Mouse (Mus musculus) thymus, adult 2 months (tissue): ENCODE data around the gene Dnah12. TPM values are rescaled to one million over a fixed set of nuclear protein-coding genes. Genes with fewer than 3 reads are reported as not detected.

Experiments used
- DNase-seq: peaks from one replicate; pipeline ENCODE4 v3.0.0; 2021
- H3K27ac ChIP-seq: fragments of 200-500 bp; 2 replicates; pipeline ENCODE4 v1.5.1; 2012; ENCODE audit warnings: low read length, control low read depth; ENCODE audit not compliant: control insufficient read depth, insufficient read depth
- H3K27me3 ChIP-seq: fragments of 200-500 bp; 2 replicates; pipeline ENCODE4 v1.6.1; 2012; ENCODE audit warnings: mild to moderate bottlenecking, low read length, moderate library complexity, mixed read lengths; ENCODE audit not compliant: control insufficient read depth, insufficient read depth
- H3K36me3 ChIP-seq: fragments of 200-500 bp; 2 replicates; pipeline ENCODE4 v1.6.1; 2012; ENCODE audit warnings: mild to moderate bottlenecking, low read length, moderate library complexity; ENCODE audit not compliant: control insufficient read depth, insufficient read depth
- H3K4me1 ChIP-seq: fragments of 200-500 bp; replicated peaks from 2 replicates; pipeline ENCODE4 v1.6.1; 2012; ENCODE audit warnings: low read length; ENCODE audit not compliant: control insufficient read depth, insufficient read depth
- H3K4me3 ChIP-seq: fragments of 200-500 bp; 2 replicates; pipeline ENCODE4 v1.5.1; 2012; ENCODE audit warnings: mild to moderate bottlenecking, low read length, control low read depth, moderate library complexity; ENCODE audit not compliant: control insufficient read depth, insufficient read depth
- CTCF ChIP-seq: fragments of 200-500 bp; IDR thresholded peaks from 2 replicates; pipeline ENCODE4 v1.5.1; 2012; ENCODE audit warnings: mild to moderate bottlenecking, control low read depth, low read length, moderate library complexity, borderline replicate concordance; ENCODE audit not compliant: control insufficient read depth, poor library complexity, insufficient read depth; ENCODE audit errors: extremely low read depth
- POLR2A ChIP-seq: fragments of 200-500 bp; IDR thresholded peaks from 2 replicates; pipeline ENCODE4 v1.6.1; 2012; ENCODE audit warnings: mild to moderate bottlenecking, low read length, control low read depth, moderate library complexity; ENCODE audit not compliant: control insufficient read depth, poor library complexity, insufficient read depth; ENCODE audit errors: extremely low read depth
- WGBS: fragments of 180-500 bp; shearing (Covaris S2); methylation state at CpG from one replicate; pipeline ENCODE4 v1.1.7; 2018; 5-methylcytosine and 5-hydroxymethylcytosine counted together
- polyA plus RNA-seq: library from polyadenylated mRNA; depleted of rRNA; stranded (reverse); fragments of >200 nt; gene quantifications from 2 replicates; pipeline ENCODE4 v1.2.3, GENCODE M21; 2012; rRNA removed

Gene Dnah12
- polyA plus RNA-seq = 0.01 and 0.03 TPM in 2 replicates

DNA sequence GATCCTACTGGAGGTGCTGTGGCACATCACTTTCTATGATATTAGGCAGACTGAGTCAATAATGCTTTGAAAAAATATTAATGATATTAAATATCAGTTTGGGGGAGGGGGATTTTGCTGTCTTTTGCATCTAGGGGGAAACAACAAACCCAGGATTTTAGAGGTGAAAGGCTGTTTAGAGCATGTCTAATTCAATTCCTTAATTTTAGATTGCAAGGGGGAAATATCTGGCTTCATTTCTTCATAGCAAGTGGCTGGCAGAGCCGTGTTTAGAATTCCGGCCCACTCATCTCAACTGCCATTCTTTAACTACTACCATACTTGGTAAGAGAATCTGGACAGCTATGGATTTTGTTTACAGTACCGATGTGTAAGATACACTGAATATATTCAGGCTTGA lies at the start of gene Dnah12:
TSS of gene Dnah12 (plus strand) at position 301 of the 400 bp plus-strand sequence.
- Histone ChIP-seq H3K36me3 (no peaks in the 10 kb centered on the region), H3K27me3 (no peaks in the 10 kb centered on the region), H3K4me3 (no peak within 1 kb of the TSS), H3K27ac (no peak within 1 kb of the TSS), H3K4me1 (no peaks in the 10 kb centered on the region)
- DNase-seq = no peak
- TF ChIP-seq CTCF (no peak), POLR2A (no peak)
- WGBS = 98% methylated on average over 3 of the region's 3 CpGs

DNA sequence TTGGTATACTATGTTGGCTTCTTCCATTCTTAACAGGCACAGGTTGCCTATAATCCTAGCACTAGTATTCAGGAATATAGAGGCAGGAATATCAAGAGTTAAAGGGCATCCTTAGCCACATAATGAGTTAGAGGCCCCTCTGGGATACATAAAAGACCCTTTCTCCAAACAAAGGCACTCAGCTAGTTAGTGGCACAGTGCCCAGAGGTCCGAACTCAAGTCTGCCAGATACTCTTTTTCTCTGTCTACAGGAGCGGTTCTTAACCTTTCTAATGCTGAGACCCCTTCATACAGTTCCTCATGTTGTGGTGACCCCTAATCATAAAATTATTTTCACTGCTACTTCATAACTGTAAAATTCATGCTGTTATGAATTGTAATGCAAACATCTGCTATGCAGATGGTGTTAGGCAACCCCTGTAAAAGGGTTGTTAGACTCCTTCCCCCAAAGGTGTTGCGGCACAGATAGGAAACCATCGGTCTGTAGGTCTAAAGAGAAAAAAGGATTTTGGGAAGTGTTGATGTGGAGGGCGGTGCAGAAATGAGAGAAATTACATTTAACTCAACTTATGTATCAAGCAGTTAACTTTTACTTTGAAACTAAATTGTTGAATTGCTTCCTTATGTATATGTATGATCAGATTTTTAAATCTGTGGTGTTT lies 47.0 kb upstream of the Dnah12 start:
- peaks cover 23% of the 10 kb centered on the region for H3K36me3 ChIP-seq
- TF ChIP-seq POLR2A (no peak), CTCF (no peak)
- H3K4me1 ChIP-seq = no peaks in the 10 kb centered on the region
- WGBS = 92% methylated on average over 5 of the region's 5 CpGs
- no peak for DNase-seq
- H3K27ac ChIP-seq = no peak overlapping the region
- no peak overlapping the region for H3K4me3 ChIP-seq
- H3K27me3 ChIP-seq = no peaks in the 10 kb centered on the region

DNA sequence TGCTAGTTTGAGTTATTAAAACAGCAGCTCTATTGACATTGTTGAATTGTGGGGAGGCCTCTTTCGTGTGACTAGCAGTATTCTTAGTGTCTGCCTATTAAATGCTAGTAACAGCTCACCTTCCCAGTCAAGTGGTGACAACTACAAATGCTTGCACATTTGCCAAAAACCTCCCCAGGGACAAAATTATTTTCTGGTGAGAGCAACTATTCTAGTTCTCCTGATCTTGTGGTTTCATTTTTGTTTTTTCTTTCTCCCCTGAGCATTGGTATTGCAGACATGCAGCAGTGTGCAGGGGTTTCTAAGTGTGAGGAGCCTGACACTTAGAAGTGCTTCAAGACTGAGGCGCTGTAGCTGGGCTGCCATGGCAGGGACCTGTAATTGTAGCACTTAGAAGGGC lies 45.3 kb upstream of the Dnah12 start:
- TF ChIP-seq POLR2A = no peak
- TF ChIP-seq CTCF = no peak
- no peak overlapping the region for H3K4me3 ChIP-seq
- H3K36me3 ChIP-seq = peaks cover 31% of the 10 kb centered on the region
- H3K27me3 ChIP-seq = no peaks in the 10 kb centered on the region
- no peaks in the 10 kb centered on the region for H3K4me1 ChIP-seq
- 94% methylated on average over 2 of the region's 2 CpGs for WGBS
- no peak for DNase-seq
- no peak overlapping the region for H3K27ac ChIP-seq

DNA sequence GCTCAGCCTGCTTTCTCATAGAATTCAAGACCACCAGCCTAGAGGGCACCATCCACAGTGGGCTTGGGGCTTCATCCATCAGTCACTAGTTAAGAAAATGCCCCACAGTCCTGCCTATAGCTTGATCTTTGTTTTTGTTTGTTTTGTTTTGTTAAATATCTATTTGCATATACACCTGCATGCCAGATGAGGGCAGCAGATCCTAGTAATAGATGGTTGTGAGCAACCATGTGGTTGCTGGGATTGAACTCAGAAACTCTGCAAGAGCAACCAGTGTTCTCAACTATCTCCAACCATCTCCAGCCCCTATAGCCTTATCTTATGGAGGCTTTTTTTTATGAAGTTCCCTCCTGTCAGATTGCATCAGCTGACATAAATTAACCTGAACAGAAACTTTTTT lies 41.2 kb upstream of the Dnah12 start:
- Histone ChIP-seq H3K4me1 (no peaks in the 10 kb centered on the region), H3K36me3 (peaks cover 50% of the 10 kb centered on the region), H3K27me3 (no peaks in the 10 kb centered on the region), H3K27ac (no peak overlapping the region), H3K4me3 (no peak overlapping the region)
- TF ChIP-seq POLR2A (no peak), CTCF (no peak)
- DNase-seq = peak; percentile 23

DNA sequence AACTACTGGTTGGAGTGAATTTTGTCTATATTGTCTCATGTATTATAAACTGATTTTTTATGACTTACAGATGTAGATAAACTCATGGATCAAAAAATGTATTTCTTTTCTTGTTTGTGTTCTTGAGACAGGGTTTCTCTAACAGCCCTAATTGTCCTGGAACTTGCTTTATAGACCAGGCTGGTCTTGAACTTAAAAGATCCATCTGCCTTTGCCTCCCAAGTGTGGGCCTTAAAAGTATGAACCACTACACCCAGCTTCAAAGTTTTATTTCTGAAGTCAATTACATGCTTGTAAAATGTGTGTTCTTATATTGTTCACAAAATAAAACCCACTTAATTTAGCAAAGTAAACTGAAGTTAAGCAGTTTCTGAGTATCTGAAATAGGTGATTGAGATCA lies 34.9 kb upstream of the Dnah12 start:
- no peak for DNase-seq
- Histone ChIP-seq H3K27ac (no peak overlapping the region), H3K4me1 (no peaks in the 10 kb centered on the region), H3K27me3 (no peaks in the 10 kb centered on the region), H3K4me3 (no peak overlapping the region), H3K36me3 (peaks cover 40% of the 10 kb centered on the region)
- TF ChIP-seq POLR2A (no peak), CTCF (no peak)

DNA sequence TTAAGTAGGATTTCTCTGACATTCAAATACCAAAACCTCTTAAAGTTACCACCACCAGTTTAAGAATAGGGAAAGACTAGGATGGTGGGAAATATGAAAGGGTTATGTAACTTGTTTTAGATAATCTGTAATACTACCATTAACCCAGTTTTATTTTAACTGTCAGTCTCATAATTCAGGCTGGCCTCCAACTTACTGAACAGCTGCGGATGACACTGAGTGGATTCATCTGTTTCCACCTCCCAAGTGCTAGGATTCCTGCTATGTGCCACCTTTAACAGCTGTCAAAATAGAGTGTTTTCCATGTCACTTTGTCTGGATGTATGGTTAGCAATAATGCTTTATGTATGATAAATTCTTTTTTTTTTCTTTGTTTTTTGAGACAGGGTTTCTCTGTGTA lies 32.8 kb upstream of the Dnah12 start:
- DNase-seq = no peak
- Histone ChIP-seq H3K4me1 (no peaks in the 10 kb centered on the region), H3K27me3 (no peaks in the 10 kb centered on the region), H3K27ac (no peak overlapping the region), H3K4me3 (no peak overlapping the region), H3K36me3 (peaks cover 53% of the 10 kb centered on the region)
- TF ChIP-seq POLR2A = no peak
- no peak for TF ChIP-seq CTCF
- 94% methylated on average over 1 of the region's 1 CpGs for WGBS

DNA sequence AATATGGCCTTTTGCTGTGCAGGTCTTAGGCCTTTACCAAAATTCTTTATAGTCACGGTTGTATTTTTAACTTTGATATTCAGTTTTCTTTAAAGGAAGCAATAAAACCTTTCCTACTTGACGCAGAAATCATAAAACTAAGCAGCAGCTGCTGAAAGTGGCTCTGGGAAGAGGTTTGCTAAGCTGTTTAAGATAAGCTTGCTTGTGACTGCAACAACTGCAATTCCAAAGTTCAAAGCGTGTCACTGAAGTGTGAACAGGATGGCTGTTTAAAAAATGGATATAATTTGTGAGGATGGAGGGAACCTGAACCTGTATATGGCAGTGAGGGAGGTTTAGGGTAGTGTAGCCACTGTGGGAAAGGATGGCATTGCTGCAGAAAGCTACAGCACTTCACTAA lies 31.1 kb upstream of the Dnah12 start:
- WGBS = 97% methylated on average over 3 of the region's 3 CpGs
- Histone ChIP-seq H3K36me3 (peaks cover 52% of the 10 kb centered on the region), H3K27me3 (no peaks in the 10 kb centered on the region), H3K4me1 (no peaks in the 10 kb centered on the region), H3K4me3 (no peak overlapping the region), H3K27ac (no peak overlapping the region)
- no peak for DNase-seq
- no peak for TF ChIP-seq CTCF
- TF ChIP-seq POLR2A = no peak
